Mouse (Mus musculus) lung, embryonic 16.5 days (tissue): Measurements from ENCODE around the gene Rasal1. TPM values are rescaled to one million over a fixed set of nuclear protein-coding genes. Genes with fewer than 3 reads are reported as not detected.

ENCODE experiments used
- ATAC-seq: fragments of 200-750 bp; cut with Nextera tagmentation; 2 replicates; pipeline ENCODE4 v1.8.0; 2017; ENCODE audit warnings: low read depth, mild to moderate bottlenecking, moderate library complexity
- H3K27ac ChIP-seq: fragments of 300-500 bp; sonication (generic); 2 replicates; pipeline ENCODE4 v1.5.1; 2014; ENCODE audit warnings: mild to moderate bottlenecking, control low read depth, low read length
- H3K27me3 ChIP-seq: fragments of 300-500 bp; sonication (generic); 2 replicates; pipeline ENCODE4 v1.6.1; 2014; ENCODE audit warnings: low read depth, low read length, mixed read lengths; ENCODE audit not compliant: control insufficient read depth, insufficient read depth
- H3K36me3 ChIP-seq: fragments of 300-500 bp; sonication (generic); 2 replicates; pipeline ENCODE4 v1.6.1; 2014; ENCODE audit warnings: low read length; ENCODE audit not compliant: control insufficient read depth, insufficient read depth
- H3K4me1 ChIP-seq: fragments of 300-500 bp; sonication (generic); replicated peaks from 2 replicates; pipeline ENCODE4 v1.6.1; 2014; ENCODE audit warnings: low read length, mixed read lengths; ENCODE audit not compliant: control insufficient read depth, insufficient read depth
- H3K4me2 ChIP-seq: fragments of 300-500 bp; sonication (generic); 2 replicates; pipeline ENCODE4 v1.6.1; 2014; ENCODE audit warnings: low read depth, low read length, control low read depth
- H3K4me3 ChIP-seq: fragments of 300-500 bp; sonication (generic); 2 replicates; pipeline ENCODE4 v1.5.1; 2014; ENCODE audit warnings: mild to moderate bottlenecking, low read length, control low read depth
- H3K9ac ChIP-seq: fragments of 300-500 bp; sonication (generic); 2 replicates; pipeline ENCODE4 v1.6.1; 2014; ENCODE audit warnings: low read length, control low read depth
- H3K9me3 ChIP-seq: fragments of 300-500 bp; sonication (generic); 2 replicates; pipeline ENCODE4 v1.6.1; 2016; ENCODE audit warnings: low read length; ENCODE audit not compliant: control insufficient read depth
- WGBS: fragments of 180-500 bp; shearing (Covaris S2); extraction: QIAGEN DNeasy Blood & Tissue Kit; methylation state at CpG from one replicate; pipeline ENCODE4 v1.1.7; 2014; 5-methylcytosine and 5-hydroxymethylcytosine counted together
- polyA plus RNA-seq: library from polyadenylated mRNA; unstranded; fragments of >200 nt; fragmentation: Nextera tagmentation; extraction: Ambion mirVana; gene quantifications from 2 replicates; pipeline ENCODE4 v1.2.1, GENCODE M21; 2015

Rasal1 gene
- polyA plus RNA-seq, 1 experiment from 2014 or later, result 0.44 TPM

DNA sequence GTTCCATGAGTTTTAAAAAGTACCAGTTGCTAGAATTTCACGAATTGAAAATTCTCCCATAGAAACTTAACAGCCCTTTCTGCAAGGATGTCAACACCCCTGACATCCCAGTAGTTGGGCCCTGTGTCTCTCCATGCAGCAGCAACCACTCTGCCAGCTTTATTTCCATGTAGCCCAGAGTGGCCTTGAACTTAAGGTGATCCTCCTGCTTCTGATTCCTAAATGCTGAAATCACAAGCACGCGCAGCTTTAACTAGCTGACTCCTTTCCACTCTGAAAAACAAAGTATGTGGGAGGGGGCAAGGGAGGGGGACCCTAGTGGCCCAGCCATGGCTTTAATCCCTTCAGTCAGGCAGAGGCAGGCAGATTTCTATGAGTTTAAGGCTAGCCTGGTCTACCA, 41.3 kb upstream of the Rasal1 start:
- WGBS, result 73% methylated on average over 3 of the region's 3 CpGs
- H3K4me1 ChIP-seq, result peaks cover 11% of the 10 kb centered on the region
- ATAC-seq, result no peak
- H3K4me3 ChIP-seq, result no peak overlapping the region
- no peak overlapping the region for H3K9ac ChIP-seq
- H3K27ac ChIP-seq, result no peak overlapping the region
- H3K9me3 ChIP-seq, result no peaks in the 10 kb centered on the region
- no peaks in the 10 kb centered on the region for H3K27me3 ChIP-seq
- no peaks in the 10 kb centered on the region for H3K36me3 ChIP-seq
- H3K4me2 ChIP-seq, result no peak overlapping the region

DNA sequence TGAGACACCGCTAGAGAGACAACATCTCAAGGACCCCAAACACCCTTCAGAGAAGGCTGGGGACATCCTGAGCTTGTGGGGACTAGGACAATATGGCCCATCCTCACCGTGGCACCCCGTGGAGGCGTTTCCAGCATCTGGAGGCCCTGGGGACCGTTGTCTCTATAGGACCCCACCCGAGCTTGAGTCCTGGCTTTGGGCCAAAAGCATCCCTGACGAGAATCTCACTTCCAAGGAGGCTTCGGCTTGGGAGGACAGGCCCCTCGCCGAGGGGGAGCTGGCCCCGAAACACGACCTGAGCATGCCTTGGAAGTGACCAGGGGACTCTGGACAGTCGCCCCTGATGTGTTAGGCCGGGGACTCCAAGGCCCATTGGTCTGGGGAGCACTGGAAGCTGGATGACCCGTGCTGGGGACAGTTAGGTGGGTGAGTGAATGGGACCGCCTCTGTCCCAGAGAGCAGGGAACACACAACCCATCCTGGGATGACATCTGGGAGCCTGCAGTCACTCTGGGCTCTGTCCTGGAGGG, 39.3 kb upstream of the Rasal1 start:
- WGBS, result 78% methylated on average over 16 of the region's 16 CpGs
- no peak overlapping the region for H3K9ac ChIP-seq
- no peak overlapping the region for H3K27ac ChIP-seq
- no peak for ATAC-seq
- H3K4me2 ChIP-seq, result no peak overlapping the region
- peaks cover 17% of the 10 kb centered on the region for H3K4me1 ChIP-seq
- H3K27me3 ChIP-seq, result no peaks in the 10 kb centered on the region
- H3K4me3 ChIP-seq, result no peak overlapping the region
- H3K36me3 ChIP-seq, result no peaks in the 10 kb centered on the region
- H3K9me3 ChIP-seq, result no peaks in the 10 kb centered on the region

DNA sequence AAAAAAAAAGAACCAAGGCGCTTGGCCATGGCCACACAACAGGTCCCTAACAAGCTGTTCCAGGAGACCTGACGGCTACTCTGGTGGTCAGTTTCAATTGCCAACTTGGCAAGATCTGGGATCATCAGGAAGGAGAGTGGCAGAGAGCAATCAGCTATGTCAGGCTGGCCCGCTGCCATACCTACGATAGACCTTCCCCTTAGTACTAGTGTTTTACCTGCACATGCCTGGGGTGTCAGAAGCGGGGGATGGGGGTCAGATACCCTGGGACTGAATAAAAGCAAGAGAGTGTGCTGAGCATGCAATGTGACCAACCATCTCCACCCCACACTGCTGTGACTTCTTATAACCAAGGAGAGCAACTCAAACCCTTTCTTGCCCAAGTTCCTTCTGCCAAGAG, 37.7 kb upstream of the Rasal1 start:
- Histone ChIP-seq H3K9ac (no peak overlapping the region), H3K9me3 (peaks cover 2% of the 10 kb centered on the region; the same call in 1 of the 2 replicates), H3K4me1 (peaks cover 17% of the 10 kb centered on the region), H3K36me3 (peaks cover 3% of the 10 kb centered on the region; the same call in 1 of the 2 replicates), H3K27me3 (no peaks in the 10 kb centered on the region), H3K4me2 (peak overlapping the region; percentile 59), H3K27ac (no peak overlapping the region), H3K4me3 (no peak overlapping the region; the same call in 1 of the 2 replicates)
- no peak for ATAC-seq
- 88% methylated on average over 5 of the region's 5 CpGs for WGBS

DNA sequence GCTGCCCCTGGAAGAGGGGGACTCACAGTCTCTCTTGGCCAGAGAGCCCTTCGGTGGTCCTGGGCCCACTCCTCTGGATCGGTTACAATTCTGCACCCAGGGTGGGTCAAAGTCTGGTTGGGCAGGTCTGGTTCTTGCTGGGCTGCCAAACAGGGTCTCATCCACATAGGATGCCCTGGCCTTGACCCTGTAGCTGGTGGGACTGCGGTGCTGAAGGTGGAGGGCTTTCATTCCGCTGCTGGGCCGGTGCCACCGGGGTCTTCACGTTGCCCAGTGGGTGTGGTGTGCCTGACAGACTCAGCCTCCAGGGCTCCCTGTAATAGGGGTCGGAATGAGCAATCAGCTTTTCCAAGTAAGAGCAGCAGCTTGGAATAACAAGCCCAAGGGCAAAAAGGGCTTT, 37.2 kb upstream of the Rasal1 start:
- 44% methylated on average over 8 of the region's 8 CpGs for WGBS
- H3K4me1 ChIP-seq, result peaks cover 17% of the 10 kb centered on the region
- no peaks in the 10 kb centered on the region for H3K27me3 ChIP-seq
- H3K36me3 ChIP-seq, result peaks cover 8% of the 10 kb centered on the region; the same call in 1 of the 2 replicates
- peak overlapping the region; percentile 59 for H3K4me2 ChIP-seq
- H3K27ac ChIP-seq, result no peak overlapping the region
- peak overlapping the region; percentile 67 for H3K4me3 ChIP-seq
- H3K9ac ChIP-seq, result peak overlapping the region; percentile 71
- ATAC-seq, result no peak
- H3K9me3 ChIP-seq, result peaks cover 3% of the 10 kb centered on the region; the same call in 1 of the 2 replicates

DNA sequence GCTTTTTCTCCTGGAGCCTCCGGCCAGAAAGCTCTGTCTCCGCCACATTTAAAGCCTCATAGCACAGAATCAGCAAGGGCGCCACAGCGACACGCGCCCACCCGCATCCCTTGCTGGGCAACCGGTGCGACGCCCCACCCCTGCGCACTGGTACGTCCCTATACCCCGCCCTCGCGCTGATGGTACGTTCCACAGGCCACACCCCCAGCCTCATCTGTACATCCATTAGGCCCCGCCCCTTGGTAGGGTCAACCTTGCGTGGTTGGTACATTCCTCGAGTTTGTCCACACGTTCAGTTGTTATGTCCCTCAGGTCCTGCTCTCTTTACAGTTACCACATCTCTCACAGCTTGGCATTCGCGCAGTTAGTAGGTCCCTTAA, 36.2 kb upstream of the Rasal1 start, which contains the start of the genes Rita1 and Ddx54:
Gene Rita1 (minus strand): TSS at position 148 of the 380 bp plus-strand sequence.
Gene Ddx54 (plus strand): TSS at position 298 of the 380 bp plus-strand sequence.
- peak within 1 kb of the TSS; percentile 84 for H3K4me2 ChIP-seq
- H3K4me3 ChIP-seq, result peak within 1 kb of the TSS; percentile 67
- WGBS, result 0% methylated on average over 22 of the region's 22 CpGs
- H3K27me3 ChIP-seq, result no peaks in the 10 kb centered on the region
- peaks cover 3% of the 10 kb centered on the region; the same call in 1 of the 2 replicates for H3K9me3 ChIP-seq
- H3K9ac ChIP-seq, result peak within 1 kb of the TSS; percentile 72
- peaks cover 17% of the 10 kb centered on the region for H3K4me1 ChIP-seq
- H3K27ac ChIP-seq, result peak within 1 kb of the TSS; percentile 85
- peaks cover 14% of the 10 kb centered on the region; the same call in 1 of the 2 replicates for H3K36me3 ChIP-seq
- peak; percentile 90 for ATAC-seq

DNA sequence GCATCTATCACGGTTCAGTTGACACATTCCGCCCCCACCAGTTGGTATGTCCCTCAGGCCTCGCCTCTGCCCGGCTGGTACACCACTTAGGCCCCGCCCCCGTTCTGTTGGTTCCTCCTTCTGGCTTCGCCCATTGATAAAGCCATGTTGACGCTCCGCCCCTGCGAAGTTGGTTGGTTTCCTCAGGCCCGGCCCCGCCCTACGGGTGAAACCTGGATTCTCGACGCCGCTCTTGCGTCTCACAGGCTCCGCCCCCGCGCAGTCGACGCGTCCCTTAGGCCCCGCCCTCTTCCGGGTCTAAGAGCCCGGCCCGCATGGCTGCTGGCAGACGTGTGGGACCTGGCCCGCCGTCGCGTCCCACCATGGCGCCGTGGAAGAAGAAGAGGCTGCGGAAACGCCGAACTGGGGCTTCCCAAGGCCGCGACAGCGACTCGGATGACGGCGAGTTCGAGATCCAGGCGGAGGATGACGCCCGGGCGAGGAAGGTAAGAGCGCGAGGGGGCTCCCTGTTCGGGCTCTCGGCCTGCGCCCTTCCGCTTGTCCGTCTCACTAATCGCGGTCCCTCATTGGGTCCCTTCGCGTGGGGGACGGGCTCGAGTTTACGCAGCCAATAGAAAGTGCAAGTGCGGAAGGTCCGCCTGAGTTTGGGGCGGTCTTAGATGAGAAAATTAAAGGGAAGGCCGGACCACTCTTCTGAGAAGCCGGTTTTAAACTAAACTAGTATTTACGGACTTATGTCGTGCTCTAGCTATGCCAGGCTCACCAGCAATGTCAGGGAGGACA, 35.6 kb upstream of the Rasal1 start:
- Histone ChIP-seq H3K36me3 (peaks cover 14% of the 10 kb centered on the region; the same call in 1 of the 2 replicates), H3K9me3 (peaks cover 3% of the 10 kb centered on the region; the same call in 1 of the 2 replicates), H3K4me3 (peak overlapping the region; percentile 67), H3K9ac (peak overlapping the region; percentile 72), H3K27ac (peak overlapping the region; percentile 85), H3K4me1 (peaks cover 17% of the 10 kb centered on the region), H3K27me3 (no peaks in the 10 kb centered on the region), H3K4me2 (peak overlapping the region; percentile 84)
- ATAC-seq, result peak; percentile 95
- under 1% methylated on average over 69 of the region's 69 CpGs for WGBS

DNA sequence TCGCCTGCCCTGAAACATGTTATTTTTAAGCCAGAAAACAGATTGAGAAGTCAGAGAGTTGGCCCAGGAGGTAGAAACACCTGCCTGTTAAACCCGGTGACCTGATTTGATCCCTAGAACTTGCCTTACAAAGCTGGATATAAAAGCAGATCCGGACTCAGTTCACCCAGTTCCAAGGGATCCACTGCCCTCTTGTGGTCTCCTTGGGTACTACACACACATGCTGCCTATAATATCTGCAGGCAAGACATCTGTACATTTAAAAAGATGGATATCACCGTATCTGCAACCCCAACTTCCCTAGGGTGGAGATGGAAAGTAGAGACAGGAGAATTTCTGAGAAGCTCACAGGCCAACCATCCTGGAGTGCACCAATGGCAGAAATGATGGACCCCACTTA, 32.7 kb upstream of the Rasal1 start:
- Histone ChIP-seq H3K27me3 (no peaks in the 10 kb centered on the region), H3K36me3 (peaks cover 36% of the 10 kb centered on the region), H3K4me1 (peaks cover 16% of the 10 kb centered on the region), H3K4me3 (no peak overlapping the region), H3K9ac (no peak overlapping the region), H3K27ac (no peak overlapping the region), H3K9me3 (peaks cover 3% of the 10 kb centered on the region; the same call in 1 of the 2 replicates), H3K4me2 (no peak overlapping the region)
- 95% methylated on average over 4 of the region's 4 CpGs for WGBS
- no peak for ATAC-seq

DNA sequence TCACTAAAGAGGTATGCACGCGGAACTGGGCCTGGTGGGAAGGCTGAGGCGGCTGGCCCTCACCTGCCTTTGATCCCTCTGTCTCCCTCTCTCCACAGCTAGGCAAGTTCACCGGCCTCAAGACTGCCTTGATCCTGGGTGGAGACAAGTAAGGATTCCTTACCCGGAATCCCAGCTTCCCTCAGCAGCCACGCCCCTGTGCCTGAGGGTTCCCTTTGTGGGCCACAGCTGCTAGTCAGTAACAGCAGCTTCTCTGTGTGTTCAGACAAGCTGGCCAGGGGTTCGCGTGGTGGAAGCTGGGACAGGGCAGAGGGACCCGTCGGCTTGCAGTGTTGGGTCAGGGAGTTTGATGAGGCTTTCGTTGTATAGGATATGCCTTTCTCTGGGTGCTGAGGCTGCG, 29.8 kb upstream of the Rasal1 start:
- H3K36me3 ChIP-seq, result peaks cover 52% of the 10 kb centered on the region
- 84% methylated on average over 12 of the region's 12 CpGs for WGBS
- ATAC-seq, result no peak

DNA sequence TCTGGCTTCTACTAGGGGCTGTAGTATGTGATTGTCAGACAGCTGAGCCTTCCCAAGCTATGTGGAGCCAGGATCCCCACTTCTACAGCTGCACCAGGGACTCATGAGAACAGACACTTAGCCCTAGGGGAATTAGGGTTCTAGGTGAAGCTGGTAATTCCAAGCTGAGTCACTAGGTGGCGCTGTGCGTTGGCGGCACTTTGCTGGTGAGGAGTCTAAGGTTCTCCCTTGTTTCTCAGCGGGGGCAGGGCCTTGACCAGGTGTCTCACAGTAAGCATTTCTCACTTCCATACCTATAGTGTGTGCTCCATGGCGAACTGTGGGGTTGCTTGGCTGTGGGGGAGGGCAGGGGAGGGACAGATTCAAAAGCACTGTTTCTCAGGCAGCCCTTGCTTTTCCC, 29.4 kb upstream of the Rasal1 start:
- no peaks in the 10 kb centered on the region for H3K27me3 ChIP-seq
- peaks cover 54% of the 10 kb centered on the region for H3K36me3 ChIP-seq
- H3K9me3 ChIP-seq, result peaks cover 3% of the 10 kb centered on the region; the same call in 1 of the 2 replicates
- H3K9ac ChIP-seq, result no peak overlapping the region
- 22% methylated on average over 5 of the region's 5 CpGs for WGBS
- peaks cover under 1% of the 10 kb centered on the region; the same call in 1 of the 2 replicates for H3K4me1 ChIP-seq
- H3K4me2 ChIP-seq, result no peak overlapping the region
- H3K27ac ChIP-seq, result no peak overlapping the region
- ATAC-seq, result no peak
- H3K4me3 ChIP-seq, result no peak overlapping the region

More for the DNA sequence above, 29.8 kb upstream of the Rasal1 start:
- H3K27ac ChIP-seq, result no peak overlapping the region
- no peak overlapping the region for H3K9ac ChIP-seq
- H3K27me3 ChIP-seq, result no peaks in the 10 kb centered on the region
- H3K9me3 ChIP-seq, result peaks cover 3% of the 10 kb centered on the region; the same call in 1 of the 2 replicates
- no peak overlapping the region for H3K4me3 ChIP-seq
- peaks cover 5% of the 10 kb centered on the region for H3K4me1 ChIP-seq
- H3K4me2 ChIP-seq, result no peak overlapping the region
